Mouse (Mus musculus) left cerebral cortex, adult 18-20 months (tissue): ENCODE measurements around the gene Exoc1. TPM values are rescaled to one million over a fixed set of nuclear protein-coding genes. Genes with fewer than 3 reads are reported as not detected.

Experiments used
- DNase-seq, 2 experiments: peaks; one replicate each; pipeline ENCODE4 v3.0.0; 2021 to 2022; ENCODE audit warnings: low spot score in 2 of 2, mixed read lengths in 1 of 2
- long read RNA-seq, 2 experiments: library from polyadenylated mRNA; stranded (forward); transcript quantifications; one replicate each; pipeline ENCODE4 v2.0.0; 2021
- total RNA-seq, 2 experiments: library from RNA; stranded (reverse); gene quantifications; 2 replicates each; pipeline ENCODE4 v1.2.3; 2021

Gene Exoc1
- total RNA-seq: 10 to 100 TPM; 54.2 to 60.8 TPM
- long read RNA-seq, experiment 1, partial matches to known transcripts: 4 of 7 reads
- long read RNA-seq, experiment 1, other reads (novel, unspliced or antisense): 3 of 7 reads
- long read RNA-seq, experiment 2, partial matches to known transcripts: 2 of 9 reads
- long read RNA-seq, experiment 2, other reads (novel, unspliced or antisense): 4 of 9 reads

GRCm38 (mm10) chr5:76529040-76529703 lies at the start of gene Exoc1:
TSS of gene Exoc1 (plus strand) at chr5:76529311.
- peak; percentile 92 to 95 for DNase-seq

DNA sequence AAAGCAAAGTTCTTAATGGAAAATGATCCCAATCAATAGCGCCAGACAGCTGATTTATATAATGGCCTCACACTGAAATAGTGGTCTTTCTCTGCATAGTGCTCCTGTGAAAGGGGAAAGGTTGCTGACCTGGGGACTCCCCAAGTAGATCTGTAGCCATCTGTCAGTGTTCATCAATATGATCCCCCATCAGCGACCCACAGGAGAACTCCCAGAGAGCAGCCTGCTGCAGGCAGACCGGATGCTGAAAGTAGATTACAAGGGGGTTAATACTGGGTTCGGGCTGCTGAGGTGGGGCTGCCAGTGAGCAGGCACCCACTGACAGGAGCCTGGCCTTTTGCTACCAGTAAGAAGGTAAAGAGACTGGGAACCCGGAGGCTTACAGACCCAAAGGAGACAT lies 45.3 kb upstream of the Exoc1 start, which contains the start of gene Gm7271:
Gene Gm7271, plus strand, starts transcription at position 230 of the 400 bp plus-strand sequence.
- DNase-seq: no peak

- no peak for DNase-seq
Observed at GRCm38 (mm10) chr5:76495126-76495525, 34.0 kb upstream of the Exoc1 start.

GRCm38 (mm10) chr5:76522446-76522845 lies 6.7 kb upstream of the Exoc1 start:
- no peak for DNase-seq

DNA sequence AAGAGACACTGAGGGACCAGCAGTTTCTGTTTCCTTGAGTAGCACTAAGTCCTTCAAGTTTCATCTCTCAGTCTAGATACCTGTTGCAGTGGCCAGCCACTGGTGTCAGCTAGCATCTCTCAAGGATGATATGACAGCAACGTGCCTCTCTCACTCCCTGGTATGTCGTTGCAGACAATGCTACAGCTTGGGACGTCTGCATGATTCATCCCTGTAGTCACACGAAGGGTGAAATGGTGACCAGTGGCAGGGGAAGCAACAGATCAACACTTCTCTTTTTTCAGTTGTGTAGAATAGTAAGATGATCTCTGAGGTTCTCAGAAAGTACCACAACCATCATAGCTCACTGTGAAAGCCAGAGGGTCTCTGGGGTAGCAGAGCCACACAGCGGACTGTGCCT lies 4.5 kb upstream of the Exoc1 start:
- no peak for DNase-seq

DNA sequence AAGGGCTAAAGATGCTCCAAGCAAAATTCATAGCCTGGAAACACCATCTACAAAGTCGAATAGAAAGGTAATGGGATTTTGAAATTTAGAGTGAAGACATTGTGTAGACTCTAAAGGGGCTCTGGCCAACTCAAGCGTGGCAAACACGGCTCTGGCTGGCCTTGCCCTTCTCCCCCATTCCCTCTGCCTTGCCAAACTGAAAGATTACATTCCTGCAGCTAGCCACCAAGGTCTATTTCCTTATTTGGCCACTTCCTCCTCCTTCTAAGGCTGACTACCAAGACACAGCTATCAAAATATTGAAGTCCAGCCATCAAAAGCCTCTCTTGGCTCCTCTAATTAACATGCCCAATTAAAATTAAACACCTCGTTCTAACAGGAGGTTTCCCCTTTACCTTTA lies 4.0 kb upstream of the Exoc1 start:
- DNase-seq: no peak

DNA sequence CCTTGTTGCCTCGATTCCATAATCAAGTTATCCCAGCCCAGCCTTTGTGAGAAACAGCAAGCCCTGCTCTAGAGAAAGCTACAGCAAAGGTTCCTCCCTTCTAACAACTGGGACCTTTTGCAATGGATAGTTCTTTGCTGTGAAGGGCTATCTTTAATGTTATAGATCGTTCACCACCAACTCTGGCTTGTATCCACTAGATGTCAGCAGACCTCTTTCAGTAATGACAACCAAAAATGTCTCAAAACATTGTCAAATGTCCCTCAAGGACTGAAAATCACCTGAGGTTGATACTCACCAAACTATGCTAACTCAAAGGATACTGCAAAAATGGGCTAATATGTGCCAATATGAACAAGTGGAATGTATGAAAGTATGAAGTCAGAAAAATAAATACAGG lies 3.3 kb upstream of the Exoc1 start:
- DNase-seq: no peak

GRCm38 (mm10) chr5:76529704-76530066 lies 574 bp downstream of the Exoc1 start:
- no peak for DNase-seq

DNA sequence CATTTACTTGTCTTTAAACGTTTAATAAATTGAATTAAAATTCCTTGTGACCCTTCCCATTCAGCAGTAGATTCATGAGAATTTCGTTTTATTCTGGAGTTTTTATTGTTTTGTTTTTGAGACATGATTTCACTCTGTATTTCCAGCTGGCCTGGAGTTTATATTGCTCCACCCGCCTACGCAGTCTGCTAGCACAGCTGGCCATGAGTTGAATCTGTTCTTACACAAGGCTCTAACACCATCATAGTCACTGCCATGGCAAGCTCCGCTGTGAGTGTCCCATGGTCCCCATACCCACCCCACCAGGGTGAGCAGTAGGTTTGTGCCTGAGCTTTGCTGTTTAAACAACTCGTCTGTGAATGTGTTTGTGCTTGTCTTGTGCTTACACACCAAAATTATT lies 4.1 kb downstream of the Exoc1 start:
- DNase-seq: no peak

GRCm38 (mm10) chr5:76536231-76536630 lies 7.1 kb downstream of the Exoc1 start:
- no peak for DNase-seq

GRCm38 (mm10) chr5:76537578-76537977 lies 8.5 kb downstream of the Exoc1 start:
- peak in 1 of 2 experiments; percentile 40 for DNase-seq

DNA sequence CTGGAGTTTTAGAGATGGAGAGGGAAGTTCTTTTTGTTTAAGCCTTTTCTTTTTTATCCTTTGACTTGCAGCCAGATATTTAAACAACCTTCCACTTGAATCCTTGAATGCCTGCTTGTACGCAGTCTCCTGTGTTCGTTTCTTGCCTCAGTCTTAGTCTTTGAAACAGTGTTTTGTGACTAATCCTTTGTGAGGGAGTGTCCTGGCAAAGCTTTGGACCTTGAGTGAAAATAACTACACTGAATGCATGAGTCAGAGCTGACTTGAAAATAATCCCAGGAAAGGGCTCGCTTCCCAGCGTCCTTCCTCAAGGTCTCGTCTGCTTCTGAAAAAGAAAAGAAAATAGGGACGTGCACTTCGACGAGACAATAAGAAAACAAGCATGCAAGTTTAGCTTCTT lies 11.1 kb downstream of the Exoc1 start:
- peak; percentile 39 to 59 for DNase-seq

GRCm38 (mm10) chr5:76540842-76541241 lies 11.7 kb downstream of the Exoc1 start:
- DNase-seq: no peak

GRCm38 (mm10) chr5:76543200-76543599 lies 14.1 kb downstream of the Exoc1 start:
- DNase-seq: no peak

DNA sequence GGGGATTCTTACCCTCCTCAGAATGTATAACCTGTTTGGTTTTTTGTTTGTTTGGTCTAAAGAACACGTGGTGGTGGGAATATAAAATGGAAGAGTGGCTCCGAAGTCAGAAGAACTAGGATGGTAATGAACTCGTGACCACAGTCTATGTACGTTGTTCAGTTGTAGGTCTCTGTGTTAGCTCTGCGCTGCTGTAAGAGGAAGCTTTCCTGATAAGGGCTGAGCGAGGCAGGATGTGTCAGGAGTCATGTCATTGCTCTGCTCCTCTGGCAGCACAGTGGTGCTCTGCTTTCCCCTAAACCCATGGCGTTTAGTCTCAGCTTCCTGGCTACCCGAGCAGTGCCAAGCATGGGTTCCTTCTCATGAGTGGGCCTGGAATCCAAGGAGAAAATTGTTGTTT lies 21.3 kb downstream of the Exoc1 start:
- DNase-seq: no peak

DNA sequence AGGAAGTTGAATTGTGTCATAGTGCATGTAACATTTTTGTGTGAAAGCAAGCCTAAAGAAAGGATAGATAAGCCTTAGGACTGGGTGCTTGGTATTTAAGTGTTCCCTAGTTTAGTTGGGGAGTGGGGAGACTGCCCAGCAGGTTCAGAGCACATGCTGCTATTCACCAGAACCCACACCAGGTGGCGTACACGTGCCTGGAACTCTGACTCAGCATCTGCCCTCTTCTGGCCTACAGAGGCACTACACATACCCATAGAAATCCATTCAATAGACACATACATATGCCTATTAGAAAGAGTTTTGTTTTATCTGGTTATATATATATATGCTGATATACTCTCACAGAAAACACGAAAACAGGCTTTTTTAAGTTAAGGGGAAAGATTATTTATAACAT lies 36.2 kb downstream of the Exoc1 start:
- peak; percentile 64 to 68 for DNase-seq

DNA sequence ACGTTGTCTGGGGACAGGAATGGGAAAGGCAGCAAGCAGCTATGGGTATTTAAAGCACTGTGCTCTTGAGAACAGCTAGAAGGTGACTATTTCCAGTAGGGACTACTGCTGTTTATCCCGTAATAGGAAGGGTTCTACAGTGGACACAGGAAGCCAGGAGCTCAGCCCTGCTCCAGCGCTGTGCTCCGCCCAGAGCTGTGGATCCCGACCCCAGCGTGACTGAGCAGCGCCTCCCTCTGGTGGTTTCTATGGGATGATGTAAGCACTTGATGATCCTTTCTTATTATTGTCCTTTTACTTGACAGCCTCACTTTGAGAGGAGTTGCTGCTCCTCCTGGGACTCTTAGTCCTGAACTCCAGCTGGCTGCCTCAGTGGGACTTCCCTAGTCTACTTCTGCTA lies 45.1 kb downstream of the Exoc1 start:
- no peak for DNase-seq

- no peak for DNase-seq
Observed at GRCm38 (mm10) chr5:76577026-76577425, 47.9 kb downstream of the Exoc1 start.

GRCm38 (mm10) chr5:76585378-76585777 lies 56.3 kb downstream of the Exoc1 start:
- no peak for DNase-seq

DNA sequence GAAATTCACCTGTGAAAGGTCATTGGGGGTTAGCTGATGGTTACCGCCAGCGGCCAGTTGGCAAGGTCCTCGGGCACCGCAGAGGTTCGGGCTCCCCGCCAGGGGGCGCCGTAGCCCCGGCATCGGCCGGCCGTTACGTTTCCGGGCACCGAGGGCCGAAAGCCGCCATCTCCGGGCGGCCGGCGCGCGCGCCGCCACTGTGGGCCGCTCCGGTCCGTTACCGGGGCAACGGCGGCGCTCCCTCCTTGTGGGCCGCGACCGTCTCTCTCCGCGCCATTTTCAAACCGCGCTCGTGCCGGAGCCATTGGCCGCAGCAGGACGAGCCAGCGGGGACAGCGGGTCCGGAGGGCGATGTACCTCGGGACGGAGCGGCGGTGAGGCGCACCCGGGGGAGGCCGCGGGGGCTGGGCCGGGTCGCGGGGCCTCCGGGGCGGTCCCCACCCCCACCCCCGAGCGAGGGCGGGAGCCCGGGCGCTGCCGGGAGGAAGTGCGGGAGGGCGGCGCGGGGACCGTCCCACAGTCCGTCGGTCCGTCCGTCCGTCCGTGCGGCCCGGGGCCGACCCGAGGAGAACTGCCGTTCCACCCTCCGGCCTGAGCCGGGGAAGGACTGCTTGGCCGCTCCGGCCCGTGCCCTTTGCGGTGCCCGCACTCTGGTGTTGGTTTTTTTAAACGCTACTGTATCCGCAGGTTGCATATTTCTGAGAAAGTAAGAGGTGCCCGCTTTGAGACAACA lies 59.6 kb downstream of the Exoc1 start, which contains the start of gene Cep135:
Gene Cep135, plus strand, starts transcription at position 148 of the 733 bp plus-strand sequence.
- peak; percentile 79 to 89 for DNase-seq

- no peak for DNase-seq
Observed at GRCm38 (mm10) chr5:76589311-76589710, 60.2 kb downstream of the Exoc1 start.

GRCm38 (mm10) chr5:76590009-76590408 lies 60.9 kb downstream of the Exoc1 start:
- no peak for DNase-seq
